Mouse (Mus musculus): Measurements from ENCODE around the gene Olfr170. TPM values are rescaled to one million over a fixed set of nuclear protein-coding genes. Genes with fewer than 3 reads are reported as not detected.

Gene Olfr170
- not detected in 2 replicates for polyA plus RNA-seq (2012; rRNA removed)

GRCm38 (mm10) chr16:19611782-19612181 is at the start of gene Olfr170:
Gene Olfr170, minus strand, starts transcription at chr16:19611882.

GRCm38 (mm10) chr16:19629816-19630215 is 18.1 kb upstream of the Olfr170 start, which contains the start of gene Olfr171:
Gene Olfr171, minus strand, starts transcription at chr16:19629916.

GRCm38 (mm10) chr16:19571709-19572108 is 40.0 kb downstream of the Olfr170 start, which contains the start of gene Olfr169:
Gene Olfr169, minus strand, starts transcription at chr16:19571809.

Other genes starting within 250 kb of the Olfr170 start
- not detected in 2 replicates for gene Olfr165, start 188.7 kb downstream of the Olfr170 start, polyA plus RNA-seq (2012; rRNA removed)
- gene Olfr166, start 128.2 kb downstream of the Olfr170 start, polyA plus RNA-seq (2012; rRNA removed): not detected in 2 replicates
- gene Olfr167, start 89.6 kb downstream of the Olfr170 start, polyA plus RNA-seq (2012; rRNA removed): not detected in 2 replicates
- gene Olfr168, start 76.3 kb downstream of the Olfr170 start, polyA plus RNA-seq (2012; rRNA removed): not detected in 2 replicates
- not detected in 2 replicates for gene Olfr169, start 40.1 kb downstream of the Olfr170 start, polyA plus RNA-seq (2012; rRNA removed)
- gene Olfr171, start 18.0 kb upstream of the Olfr170 start, polyA plus RNA-seq (2012; rRNA removed): not detected in 2 replicates
- gene Lamp3, start 94.5 kb upstream of the Olfr170 start, polyA plus RNA-seq (2012; rRNA removed): not detected in 2 replicates
- gene B3gnt5, start 148.3 kb upstream of the Olfr170 start, polyA plus RNA-seq (2012; rRNA removed): 0.05 TPM in 1 of 2 replicates, not detected in the other